8 mouse cellular contexts compared by ENCODE assay signal in the genomic region with DNA sequence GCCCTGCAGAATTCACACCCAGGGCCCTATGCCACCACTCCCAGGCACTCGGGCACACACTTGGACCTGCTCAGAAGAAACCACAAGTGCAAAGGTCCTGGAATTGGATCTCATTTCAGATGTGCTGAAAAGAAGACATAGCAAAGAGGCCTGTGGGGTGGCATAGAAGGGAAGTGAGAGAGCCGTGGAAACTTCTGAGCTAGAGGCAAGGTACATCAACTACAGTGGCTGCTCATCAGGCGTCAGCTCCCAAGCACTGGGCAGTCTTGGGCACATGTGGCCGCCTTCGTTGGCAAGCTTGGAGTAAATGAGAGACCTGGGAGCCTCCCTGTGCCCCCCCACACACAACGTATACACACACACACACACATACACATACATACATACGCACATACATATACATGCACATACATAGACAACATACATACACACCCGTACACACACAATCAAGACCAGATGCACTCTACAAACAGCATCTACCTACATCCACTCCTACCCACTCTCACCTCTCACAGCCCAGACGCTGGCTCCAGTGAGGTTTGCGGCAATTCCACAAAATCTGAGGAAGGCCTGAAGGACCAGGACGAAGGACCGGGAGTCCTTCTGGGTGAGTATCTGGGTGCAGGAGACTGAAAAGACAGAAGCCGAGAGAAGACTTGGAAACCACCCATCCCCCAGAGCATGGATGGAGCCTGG. TPM values are rescaled to one million over a fixed set of nuclear protein-coding genes. Genes with fewer than 3 reads are reported as not detected.
DNase-seq lines count a peak whose midpoint lies in the region; ATAC-seq and TF ChIP-seq lines count a peak whose summit lies in the region.

Gene Angptl6, minus strand, starts transcription at position 631 of the 696 bp plus-strand sequence.

- ATAC-seq in embryonic facial prominence, embryonic 13.5 days (ENCODE audit: insufficient number of reproducible peaks, insufficient read depth, low FRiP score, low TSS enrichment, low read depth): no peak
- no peak for ATAC-seq in hindbrain, embryonic 15.5 days (ENCODE audit: low FRiP score, low read depth)
- ATAC-seq in monocyte, adult 5-6 weeks (replicated peaks; ENCODE audit: insufficient number of reproducible peaks, low FRiP score, low TSS enrichment, poor library complexity, severe bottlenecking): peak; percentile 0; the same call in 1 of the 2 replicates
- no peak for ATAC-seq in cerebellum, adult (ENCODE audit: insufficient number of reproducible peaks, low FRiP score, low TSS enrichment)

- DNase-seq in liver, adult 2 months (ENCODE audit: extremely low read depth, low read depth, low spot score): no peak
- DNase-seq in liver: no peak
- DNase-seq in urinary bladder, adult 18-20 months (ENCODE audit: low spot score in 2 of 2): no peak
- no peak for DNase-seq in spleen, adult 12 weeks (ENCODE audit: low spot score)

- no peaks in the 10 kb centered on the region for H3K27me3 ChIP-seq in liver, adult 2 months (ENCODE audit: control insufficient read depth, insufficient read depth, low read length)
- no peaks in the 10 kb centered on the region for H3K27me3 ChIP-seq in embryonic facial prominence, embryonic 13.5 days
- no peaks in the 10 kb centered on the region for H3K27me3 ChIP-seq in hindbrain, embryonic 15.5 days

- TF ChIP-seq CTCF in liver, adult 2 months (IDR thresholded peaks at IDR 0.05; ENCODE audit: low read depth, low read length): no peak

- WGBS in liver, adult 2 months: 80% methylated on average over 13 of the region's 13 CpGs
- 87% methylated on average over 13 of the region's 13 CpGs for WGBS in embryonic facial prominence, embryonic 13.5 days
- 96% methylated on average over 13 of the region's 13 CpGs for WGBS in hindbrain, embryonic 15.5 days

- no peaks in the 10 kb centered on the region for H3K36me3 ChIP-seq in liver, adult 2 months (ENCODE audit: control insufficient read depth, insufficient read depth, low read length)
- no peaks in the 10 kb centered on the region for H3K36me3 ChIP-seq in embryonic facial prominence, embryonic 13.5 days
- H3K36me3 ChIP-seq in hindbrain, embryonic 15.5 days: no peaks in the 10 kb centered on the region

- peak within 1 kb of the TSS; percentile 66 for H3K4me2 ChIP-seq in embryonic facial prominence, embryonic 13.5 days
- H3K4me2 ChIP-seq in hindbrain, embryonic 15.5 days: peak within 1 kb of the TSS; percentile 67

- H3K9ac ChIP-seq in liver, adult 2 months (ENCODE audit: low read depth, low read length): peak within 1 kb of the TSS; percentile 79
- peak within 1 kb of the TSS; percentile 80 for H3K9ac ChIP-seq in embryonic facial prominence, embryonic 13.5 days
- H3K9ac ChIP-seq in hindbrain, embryonic 15.5 days: peak within 1 kb of the TSS; percentile 65

- peak within 1 kb of the TSS; percentile 80 for H3K27ac ChIP-seq in liver, adult 2 months (replicated peaks; ENCODE audit: insufficient read depth, low read depth, low read length)
- peak within 1 kb of the TSS; percentile 93 for H3K27ac ChIP-seq in embryonic facial prominence, embryonic 13.5 days
- H3K27ac ChIP-seq in hindbrain, embryonic 15.5 days (replicated peaks): peak within 1 kb of the TSS; percentile 92

- TF ChIP-seq POLR2A in liver, adult 2 months (IDR thresholded peaks at IDR 0.05; ENCODE audit: extremely low read depth, insufficient read depth, low read length): no peak

- peak within 1 kb of the TSS; percentile 59 for H3K4me3 ChIP-seq in liver, adult 2 months (ENCODE audit: insufficient read depth, low read depth, low read length)
- H3K4me3 ChIP-seq in embryonic facial prominence, embryonic 13.5 days: peak within 1 kb of the TSS; percentile 49
- peak within 1 kb of the TSS; percentile 44 for H3K4me3 ChIP-seq in hindbrain, embryonic 15.5 days

- H3K79me2 ChIP-seq in liver, adult 2 months (ENCODE audit: control insufficient read depth, insufficient read depth, low read length): no peaks in the 10 kb centered on the region

- no peaks in the 10 kb centered on the region for H3K9me3 ChIP-seq in embryonic facial prominence, embryonic 13.5 days
- H3K9me3 ChIP-seq in hindbrain, embryonic 15.5 days: no peaks in the 10 kb centered on the region

- H3K4me1 ChIP-seq in liver, adult 2 months (ENCODE audit: control insufficient read depth, insufficient read depth, low read length): peaks cover 4% of the 10 kb centered on the region; the same call in 1 of the 2 replicates
- peaks cover 7% of the 10 kb centered on the region for H3K4me1 ChIP-seq in embryonic facial prominence, embryonic 13.5 days
- peaks cover 14% of the 10 kb centered on the region for H3K4me1 ChIP-seq in hindbrain, embryonic 15.5 days (replicated peaks)

RNA-seq across cellular contexts. Expression of gene Angptl6, which starts in this region (rescaled TPM):
- total RNA-seq in liver, adult 2 months (2014; rRNA removed): 17.6 and 27.9 TPM in 2 replicates
- 44.1 and 47.4 TPM in 2 replicates for polyA plus RNA-seq in liver, adult 2 months (2012; rRNA removed)
- polyA plus RNA-seq in embryonic facial prominence, embryonic 13.5 days (2015; fragmentation: Nextera tagmentation; extraction: Ambion mirVana): 3.6 and 5.4 TPM in 2 replicates
- polyA plus RNA-seq in hindbrain, embryonic 15.5 days (2015; fragmentation: Nextera tagmentation; extraction: Ambion mirVana): 14.7 and 15.1 TPM in 2 replicates
- 0.49 to 0.57 TPM in 2 of 3 replicates, not detected in the other for total RNA-seq in monocyte, adult 5-6 weeks (2017)

Comparison
In these comparisons a context has a peak if more than half of its experiments do, and no peak if none do; other contexts are left out.
1. RNA of gene Angptl6 (total RNA-seq): 17.6 to 27.9 TPM in liver, adult 2 months; 0.49 to 0.57 TPM in monocyte, adult 5-6 weeks; every median in the first group is over 10 times any median in the second.
2. Peak in ATAC-seq in monocyte, adult 5-6 weeks; RNA of the gene not detected or under 1 TPM.
3. Peak in every context shown above with its lines, with median percentiles within 50 percentile points of each other: H3K27ac ChIP-seq, H3K4me3 ChIP-seq and H3K9ac ChIP-seq.